Mouse (Mus musculus) heart, postnatal 0 days (tissue): ENCODE data around the gene Vrk2.

ENCODE experiments used
- CTCF ChIP-seq: IDR thresholded peaks from 2 replicates; pipeline ENCODE4 v1.5.1; 2016; ENCODE audit warnings: antibody characterized with exemption, control low read depth, low read depth
- EP300 ChIP-seq: IDR thresholded peaks from 2 replicates; pipeline ENCODE4 v1.6.1; 2016; ENCODE audit warnings: antibody characterized with exemption, low read depth

GRCm38 (mm10) chr11:26477037-26477739 is 116.6 kb downstream of the Vrk2 start:
- TF ChIP-seq CTCF (no peak), EP300 (no peak)
